Mouse (Mus musculus) brain, adult 2 months (tissue): ENCODE results near the gene Prdm16.

ENCODE experiments used
- DNase-seq: peaks from one replicate; pipeline ENCODE4 v3.0.0; 2011; ENCODE audit warnings: low read depth, low spot score

The Prdm16 gene

GRCm38 (mm10) chr4:154390333-154391080 lies 246.2 kb downstream of the Prdm16 start:
- peak; percentile 29 for DNase-seq

GRCm38 (mm10) chr4:154389641-154390040 lies 247.0 kb downstream of the Prdm16 start:
- no peak for DNase-seq

DNA sequence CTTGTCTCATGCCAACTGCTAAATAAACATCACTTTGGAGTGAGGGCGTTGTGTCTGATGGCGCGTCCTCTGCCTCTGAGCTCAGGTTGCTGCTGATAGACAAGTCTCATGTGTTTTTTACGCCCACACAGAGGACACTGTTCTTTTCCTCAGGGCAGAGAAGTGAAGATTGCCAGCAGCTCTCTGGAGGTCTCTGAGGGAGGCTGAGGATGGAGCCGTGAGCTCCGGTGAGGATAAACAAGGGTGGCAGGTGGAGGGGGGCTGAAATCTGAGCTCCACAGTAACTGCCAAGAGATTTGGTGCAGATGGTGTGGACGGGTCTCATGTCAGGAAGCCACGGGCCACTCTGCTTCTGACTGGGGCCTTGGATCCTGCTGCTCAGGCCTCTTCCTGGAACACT lies 249.9 kb downstream of the Prdm16 start:
- DNase-seq, result no peak

DNA sequence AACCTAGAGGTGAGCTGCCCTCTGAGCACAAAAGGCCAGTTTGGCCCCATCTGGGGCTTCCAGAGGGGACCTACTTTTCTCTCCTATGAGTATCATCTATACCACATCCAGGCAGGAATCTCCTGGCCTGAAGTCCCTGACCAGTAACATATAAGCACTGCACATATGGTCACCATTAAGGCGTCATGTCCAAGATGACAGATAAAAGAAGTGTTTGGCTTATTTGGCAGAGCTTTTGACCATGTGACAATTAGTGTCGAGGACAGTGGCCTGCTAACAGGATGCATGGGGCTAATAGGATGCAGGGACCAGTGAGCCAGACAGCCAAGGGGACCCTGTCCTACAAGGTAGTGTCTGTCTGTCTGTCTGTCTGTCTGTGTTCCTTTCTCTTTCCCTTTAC lies 250.8 kb downstream of the Prdm16 start:
- no peak for DNase-seq

DNA sequence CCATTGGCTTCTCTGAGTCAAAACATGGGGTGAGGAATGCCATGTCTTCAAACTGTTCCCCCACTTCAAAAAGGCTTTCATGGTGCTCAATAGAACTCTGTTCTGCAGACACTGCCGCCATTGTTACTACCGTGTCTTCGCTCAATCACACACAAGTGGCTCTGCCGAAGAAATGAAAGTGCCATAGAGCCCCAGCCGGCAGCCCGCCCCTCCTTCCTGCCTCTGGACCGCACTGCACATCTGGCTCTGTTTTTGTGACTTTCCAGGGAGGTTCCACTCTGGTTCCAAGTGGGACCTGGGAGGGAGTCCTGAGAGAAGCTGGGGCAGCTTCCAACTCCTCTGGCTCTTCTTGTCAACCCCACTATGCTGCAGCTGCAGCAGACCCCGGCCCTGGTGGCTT lies 251.5 kb downstream of the Prdm16 start:
- DNase-seq, result peak; percentile 31

- no peak for DNase-seq
Observed at GRCm38 (mm10) chr4:154378876-154379275, 257.8 kb downstream of the Prdm16 start.

GRCm38 (mm10) chr4:154375939-154376625 lies 260.6 kb downstream of the Prdm16 start:
- no peak for DNase-seq

DNA sequence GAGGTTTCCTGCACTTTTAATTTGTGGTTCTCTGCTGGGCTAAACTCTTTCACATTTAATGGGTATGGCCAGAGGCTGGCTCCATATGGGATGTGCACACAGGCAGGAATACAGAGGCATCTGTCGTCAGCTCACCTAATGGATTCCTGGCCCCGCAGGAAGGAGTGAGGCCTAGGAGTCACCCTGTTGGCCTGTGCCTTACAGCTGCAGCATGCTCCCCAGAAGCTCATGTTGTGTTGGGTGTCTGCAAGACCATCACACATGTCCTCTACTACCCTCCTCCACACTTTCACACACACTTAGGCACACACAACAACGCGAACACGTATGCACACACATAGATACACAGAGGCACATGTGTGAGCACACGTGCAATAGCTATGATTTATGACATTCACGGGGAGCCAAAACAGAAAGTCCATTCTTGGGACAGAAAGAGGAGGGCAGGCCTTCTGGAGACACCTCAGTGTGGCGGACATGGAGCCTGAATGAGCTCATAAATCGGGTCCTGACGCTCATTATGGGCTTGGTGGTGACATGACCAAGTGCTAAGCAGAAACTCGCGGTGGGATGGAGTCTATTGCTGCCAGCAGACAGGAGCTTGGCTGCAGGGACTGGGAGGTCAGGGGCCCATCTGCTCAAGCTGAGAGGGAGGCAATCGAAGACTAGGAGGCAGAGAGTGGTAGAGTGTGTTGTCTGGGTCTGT lies 265.0 kb downstream of the Prdm16 start:
- no peak for DNase-seq

DNA sequence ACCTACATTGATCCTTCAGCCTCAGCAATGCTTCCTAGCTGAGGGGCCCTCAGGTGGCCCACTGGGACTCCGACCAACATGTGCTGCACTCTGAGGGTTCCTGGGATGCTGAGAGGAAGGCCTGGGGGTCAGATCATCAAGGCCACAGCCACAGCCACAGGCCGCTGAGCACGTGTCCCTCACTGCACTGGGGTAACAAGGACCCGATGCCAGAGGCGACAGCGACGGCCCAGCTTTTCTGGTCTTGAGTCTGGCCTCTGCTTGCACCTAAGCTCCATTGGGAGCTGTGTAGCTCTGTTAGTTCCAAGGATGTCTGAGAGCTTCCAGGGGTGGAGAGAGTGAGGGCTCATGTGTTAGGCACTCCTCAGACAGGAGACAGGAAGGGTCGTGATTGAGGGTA lies 265.8 kb downstream of the Prdm16 start:
- no peak for DNase-seq

DNA sequence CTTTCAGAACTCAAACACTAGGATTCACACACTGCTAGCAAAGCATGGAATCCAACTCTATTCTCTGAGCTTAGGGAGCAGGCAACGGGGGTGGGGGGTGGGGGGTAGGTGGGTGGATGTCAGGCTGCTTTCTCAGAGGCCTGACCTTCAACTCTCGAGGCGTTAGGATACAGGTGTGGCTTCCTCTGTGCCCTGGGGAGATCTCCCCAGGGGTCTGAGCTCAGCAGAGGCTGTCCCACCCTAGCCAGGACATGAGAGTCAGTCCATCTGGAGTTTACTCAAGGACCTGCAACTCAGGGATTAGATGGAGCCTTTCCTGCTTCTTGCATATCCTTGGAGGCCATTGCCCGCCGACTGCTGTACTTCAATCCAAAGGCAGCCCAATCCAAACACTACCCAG lies 267.6 kb downstream of the Prdm16 start:
- DNase-seq, result no peak

- DNase-seq, result no peak
Observed at GRCm38 (mm10) chr4:154366836-154367235, 269.8 kb downstream of the Prdm16 start.

GRCm38 (mm10) chr4:154364752-154365151 lies 271.9 kb downstream of the Prdm16 start:
- DNase-seq, result peak; percentile 54

- no peak for DNase-seq
Observed at GRCm38 (mm10) chr4:154360850-154361249, 275.8 kb downstream of the Prdm16 start.

DNA sequence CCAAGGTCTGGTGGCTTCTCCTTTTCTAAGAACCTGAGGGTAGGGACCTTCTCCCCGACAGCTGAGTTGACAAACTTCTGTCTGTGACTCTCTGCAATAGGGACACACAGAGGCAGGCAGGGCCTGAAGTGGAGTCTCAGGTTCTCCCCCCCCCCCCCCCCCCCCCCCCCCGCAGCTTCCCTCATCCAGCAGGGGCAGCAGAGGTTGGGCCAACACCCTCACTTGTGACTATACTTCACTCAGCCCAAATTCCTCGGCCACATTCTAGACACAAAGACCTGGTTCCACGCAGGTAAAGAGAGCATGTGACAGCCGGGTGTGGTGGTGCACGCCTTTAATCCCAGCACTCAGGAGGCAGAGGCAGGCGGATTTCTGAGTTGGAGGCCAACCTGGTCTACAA lies 276.2 kb downstream of the Prdm16 start:
- DNase-seq, result no peak

- no peak for DNase-seq
Observed at GRCm38 (mm10) chr4:154359762-154360300, 276.8 kb downstream of the Prdm16 start.

DNA sequence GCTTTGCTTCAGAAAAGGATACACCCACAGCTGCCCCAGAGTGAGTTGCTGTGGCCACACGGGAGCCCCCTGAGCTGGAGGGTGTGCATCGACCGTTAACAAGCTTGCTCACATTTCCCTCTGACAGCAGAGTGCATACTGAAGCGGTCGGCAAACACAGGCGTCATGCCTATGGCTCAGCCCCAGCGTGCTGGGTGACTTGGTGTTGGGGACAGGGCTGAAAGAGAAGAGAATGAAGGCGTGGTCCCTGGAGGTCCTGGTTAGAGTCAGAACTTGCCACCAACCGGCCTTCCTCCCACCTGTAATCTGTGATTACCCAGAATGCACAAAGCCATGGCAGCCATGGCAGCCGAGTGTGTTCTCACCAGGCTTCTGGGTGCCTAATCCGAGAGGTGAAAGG lies 277.9 kb downstream of the Prdm16 start:
- no peak for DNase-seq

DNA sequence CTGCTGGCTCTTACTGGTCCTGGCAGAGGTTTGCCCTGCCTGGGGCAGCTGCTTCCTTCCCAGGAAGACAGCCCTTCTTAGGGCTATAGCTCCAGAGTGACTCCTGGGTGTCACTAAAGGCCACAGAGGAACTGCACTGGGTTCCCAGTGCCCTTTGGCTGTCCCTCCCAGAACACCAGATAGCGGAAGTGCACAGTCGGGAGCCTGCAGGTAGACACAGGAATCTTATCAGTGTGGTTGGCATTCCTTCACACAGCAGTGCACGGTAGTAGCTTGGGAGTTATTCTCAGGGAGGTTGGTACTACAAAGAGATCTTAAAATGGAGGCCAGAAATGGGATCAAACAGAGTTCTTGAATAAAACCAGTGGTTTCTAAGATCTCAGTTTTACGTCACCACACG lies 278.3 kb downstream of the Prdm16 start:
- DNase-seq, result no peak

DNA sequence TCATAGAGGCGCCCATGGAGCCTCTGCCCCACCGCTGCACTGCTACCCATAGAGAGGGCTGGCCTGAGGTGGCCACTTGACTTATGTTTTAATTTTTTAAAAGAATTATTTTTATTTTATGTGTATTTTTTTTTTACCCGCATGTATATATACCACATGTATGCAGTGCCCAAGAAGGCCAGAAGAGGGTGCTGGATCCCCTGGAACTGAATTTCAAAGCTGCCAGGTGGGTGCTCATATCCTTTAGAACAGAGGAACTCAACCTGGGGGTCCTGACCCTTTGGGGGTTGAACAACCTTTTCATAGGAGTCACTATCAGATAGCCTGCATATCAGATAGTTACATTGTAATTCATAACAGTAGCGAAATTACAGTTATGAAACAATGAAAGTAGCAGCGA lies 281.3 kb downstream of the Prdm16 start:
- no peak for DNase-seq

DNA sequence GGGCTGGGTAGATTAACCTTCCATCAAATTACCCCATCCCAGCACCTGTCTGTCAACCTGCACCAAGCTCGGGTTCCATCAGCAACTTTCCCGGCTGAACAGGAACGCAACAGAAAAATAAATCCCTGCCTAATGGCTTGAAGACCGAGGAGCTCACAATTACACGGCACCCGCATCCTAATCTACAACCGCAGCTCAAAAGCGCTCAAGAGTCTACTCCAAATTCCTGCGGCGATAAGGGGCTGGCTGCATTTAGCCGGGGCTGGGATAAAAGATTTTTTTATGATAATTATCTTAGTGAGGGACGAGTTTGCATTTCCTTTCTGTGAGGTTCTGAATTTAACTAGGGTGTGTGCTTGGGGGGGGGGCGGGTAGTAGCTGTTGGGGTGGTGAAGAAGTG lies 284.4 kb downstream of the Prdm16 start:
- no peak for DNase-seq

DNA sequence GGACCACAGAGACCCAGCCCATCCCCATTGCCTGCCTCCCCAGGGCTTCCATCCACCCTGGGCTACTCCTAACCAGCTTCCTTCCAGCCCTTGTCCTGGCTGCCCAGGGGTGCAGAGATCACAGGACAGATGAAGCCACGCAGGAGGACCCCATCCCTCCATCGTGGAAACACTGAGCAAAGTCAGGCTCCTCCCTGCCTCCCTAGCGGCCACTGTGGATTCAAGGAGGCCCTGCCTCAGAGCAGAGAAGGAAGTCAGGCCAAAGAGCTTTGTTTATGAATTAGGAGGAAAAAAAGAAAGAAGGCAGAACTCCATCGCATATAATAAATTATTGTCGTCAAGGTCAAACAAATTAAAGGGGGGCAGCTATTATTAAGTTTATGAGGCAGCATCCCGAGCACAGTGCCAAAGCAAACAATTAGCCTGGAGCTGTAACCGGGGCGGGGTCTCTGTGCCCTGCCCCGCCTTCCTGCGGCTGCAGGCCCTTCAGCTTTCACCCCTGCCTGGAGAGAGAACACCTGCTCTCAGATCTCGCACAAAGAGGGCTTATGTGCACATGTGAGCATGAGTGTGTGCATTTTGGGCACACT lies 288.4 kb downstream of the Prdm16 start:
- DNase-seq, result no peak

DNA sequence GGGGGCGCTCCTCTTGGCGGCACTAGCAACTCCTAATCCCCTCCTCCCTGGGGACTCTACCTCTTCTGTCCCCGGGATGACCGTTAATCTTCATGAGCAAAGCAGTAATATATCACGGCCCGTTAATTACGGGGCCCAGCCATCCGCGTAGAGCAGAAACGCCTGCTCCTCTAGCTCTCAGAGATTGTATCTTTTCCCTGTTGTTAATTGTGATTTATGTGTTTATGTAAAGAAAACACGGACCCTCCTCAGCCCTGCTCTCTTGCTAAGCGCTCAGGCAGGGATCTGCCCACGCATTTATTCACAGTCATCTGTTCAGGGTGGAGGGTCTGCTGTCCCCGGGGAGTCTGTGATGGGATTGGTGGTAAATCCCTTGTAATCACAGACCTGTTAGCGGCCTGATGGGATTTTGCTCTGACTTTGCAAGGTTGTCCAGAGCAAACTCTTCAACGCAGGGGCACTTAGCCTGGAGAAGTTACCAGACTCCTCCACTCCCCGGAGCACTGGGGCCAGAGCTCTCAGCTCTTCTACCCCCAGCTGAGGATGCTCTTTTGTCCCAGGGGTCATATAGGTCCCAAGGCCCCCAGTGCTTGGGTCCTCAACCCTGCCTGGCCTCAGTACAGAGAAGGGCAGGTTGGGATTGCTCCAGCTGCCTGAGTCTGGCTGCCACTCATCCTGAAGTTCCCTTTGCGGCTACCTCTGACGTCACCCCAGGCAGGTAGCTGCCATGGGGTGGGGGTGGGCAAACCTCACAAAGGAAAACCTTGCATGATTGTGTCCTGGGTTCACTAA lies 289.7 kb downstream of the Prdm16 start:
- no peak for DNase-seq
